Mouse (Mus musculus): ENCODE measurements at regions not wholly inside any gene's neighbourhood (a gene's known extent, or its start where the extent isn't known, plus 50 kb on each side); places are given as distances from the start of the nearest gene placed in this dataset.

DNA sequence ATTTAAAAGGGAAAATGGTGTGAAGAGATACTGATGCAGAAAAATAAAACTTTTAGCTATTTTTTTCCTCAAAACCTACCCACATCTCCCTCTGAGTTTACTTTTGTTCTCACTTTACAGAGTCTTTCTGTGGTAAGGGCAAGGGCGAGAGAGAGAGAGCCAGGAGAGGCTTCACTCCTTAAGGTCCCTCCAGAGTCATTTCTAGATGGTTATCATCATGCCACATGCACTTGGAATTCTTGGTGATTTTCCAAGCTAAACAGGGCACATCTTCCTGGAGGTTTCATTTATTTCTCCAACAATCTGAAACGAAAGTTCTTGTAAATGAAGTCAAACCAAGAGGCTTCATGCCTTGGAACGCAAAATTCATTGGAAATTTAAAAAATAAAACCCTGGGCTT, 130.0 kb upstream of the Cdkn2b start:
- Histone ChIP-seq H3K27ac (replicated peaks) (no peak overlapping the region), H3K27me3 (no peaks in the 10 kb centered on the region), H3K4me3 (no peak overlapping the region), H3K4me2 (replicated peaks) (no peak overlapping the region), H3K9ac (replicated peaks) (no peak overlapping the region), H3K36me3 (no peaks in the 10 kb centered on the region), H3K9me3 (no peaks in the 10 kb centered on the region), H3K4me1 (no peaks in the 10 kb centered on the region)
- no peak for ATAC-seq (replicated peaks)
- WGBS: 85% methylated on average over 3 of the region's 3 CpGs

DNA sequence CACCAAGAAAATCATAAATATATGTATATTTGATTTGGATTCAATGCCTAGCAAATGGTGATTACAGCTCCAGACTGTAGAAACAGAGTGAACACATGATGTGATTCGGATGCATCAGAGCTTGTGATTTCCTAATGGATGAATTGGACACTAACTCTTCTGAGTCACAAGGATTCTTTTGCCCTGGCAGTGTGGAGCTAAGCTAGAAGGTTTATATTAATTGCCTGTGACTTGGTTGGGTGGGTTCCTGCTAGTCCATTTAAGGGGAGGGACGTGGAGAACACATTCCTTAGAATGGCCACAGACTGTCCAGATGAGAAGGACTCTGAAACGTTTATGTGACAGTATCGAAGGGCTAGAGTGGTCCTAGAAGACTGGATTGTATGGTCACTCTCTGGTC, 129.5 kb upstream of the Cdkn2b start:
- Histone ChIP-seq H3K9me3 (no peaks in the 10 kb centered on the region), H3K36me3 (no peaks in the 10 kb centered on the region), H3K4me2 (replicated peaks) (no peak overlapping the region), H3K9ac (replicated peaks) (no peak overlapping the region), H3K4me3 (no peak overlapping the region), H3K4me1 (no peaks in the 10 kb centered on the region), H3K27me3 (no peaks in the 10 kb centered on the region), H3K27ac (replicated peaks) (no peak overlapping the region)
- ATAC-seq (replicated peaks): no peak
- 75% methylated on average over 4 of the region's 4 CpGs for WGBS

DNA sequence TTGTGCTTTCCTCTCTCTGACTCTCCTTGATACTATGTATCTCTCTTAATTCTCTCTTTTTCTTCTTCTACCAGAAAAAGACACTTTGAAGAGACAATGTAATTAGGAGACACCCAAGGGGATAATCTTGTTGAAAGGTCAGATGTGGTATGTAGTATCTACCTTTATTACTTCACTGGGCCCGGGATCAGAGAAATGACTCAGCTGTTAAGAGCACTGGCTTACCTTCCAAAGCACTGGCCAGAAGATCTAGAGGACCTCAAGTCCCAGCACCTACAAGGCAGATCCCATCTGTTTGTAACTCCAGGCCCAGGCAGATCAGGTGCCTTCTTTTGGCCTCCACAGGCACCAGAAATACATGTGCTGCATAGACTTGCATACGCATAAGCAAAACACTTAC, 127.8 kb upstream of the Cdkn2b start:
- Histone ChIP-seq H3K4me2 (replicated peaks) (no peak overlapping the region), H3K9ac (replicated peaks) (no peak overlapping the region), H3K27me3 (no peaks in the 10 kb centered on the region), H3K27ac (replicated peaks) (no peak overlapping the region), H3K9me3 (no peaks in the 10 kb centered on the region), H3K4me3 (no peak overlapping the region), H3K36me3 (no peaks in the 10 kb centered on the region), H3K4me1 (no peaks in the 10 kb centered on the region)
- WGBS: 90% methylated on average over 2 of the region's 2 CpGs
- ATAC-seq (replicated peaks): no peak

DNA sequence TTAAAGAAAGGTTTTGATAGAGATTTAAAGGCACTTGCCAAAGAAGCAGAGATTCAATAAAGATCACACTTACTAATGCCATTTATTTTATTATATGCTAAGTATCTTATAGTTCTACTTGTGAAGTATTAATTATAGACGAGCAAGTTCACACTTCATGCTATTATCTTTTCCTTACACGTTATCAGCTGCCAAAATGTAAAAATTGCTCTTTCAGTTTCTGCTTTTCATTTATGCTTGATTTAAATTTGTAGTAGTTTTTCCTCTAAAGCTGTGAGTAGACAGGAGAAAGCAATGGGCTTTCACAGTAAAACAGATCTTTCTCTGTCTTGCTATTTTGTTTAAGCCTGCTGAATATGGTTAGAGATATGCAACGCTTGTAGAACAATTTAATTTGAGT, 125.9 kb upstream of the Cdkn2b start:
- Histone ChIP-seq H3K4me2 (replicated peaks) (no peak overlapping the region), H3K9me3 (no peaks in the 10 kb centered on the region), H3K9ac (replicated peaks) (no peak overlapping the region), H3K4me1 (no peaks in the 10 kb centered on the region), H3K36me3 (no peaks in the 10 kb centered on the region), H3K27me3 (no peaks in the 10 kb centered on the region), H3K27ac (replicated peaks) (no peak overlapping the region), H3K4me3 (no peak overlapping the region)
- WGBS: 75% methylated on average over 3 of the region's 3 CpGs
- ATAC-seq (replicated peaks): no peak

DNA sequence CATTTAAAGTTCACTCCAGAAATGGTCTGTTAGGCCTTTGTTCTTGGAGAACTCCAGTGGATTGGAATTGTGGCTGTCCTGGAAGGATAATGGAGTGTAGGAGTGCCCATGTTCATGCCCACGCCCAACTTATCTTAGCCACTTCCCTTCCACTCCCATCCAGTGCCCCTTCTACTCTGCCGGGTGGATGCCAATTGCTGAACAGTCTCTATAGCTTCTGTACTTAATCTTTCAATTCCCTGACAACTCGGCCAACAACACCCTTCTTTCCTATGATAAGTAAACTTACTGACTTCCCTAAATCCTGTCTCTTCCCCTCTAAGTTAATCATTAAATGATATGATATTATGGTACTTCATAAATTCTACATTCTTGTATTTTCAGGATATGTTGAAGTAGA, 123.3 kb upstream of the Cdkn2b start:
- Histone ChIP-seq H3K36me3 (no peaks in the 10 kb centered on the region), H3K4me1 (no peaks in the 10 kb centered on the region), H3K4me3 (no peak overlapping the region), H3K4me2 (replicated peaks) (no peak overlapping the region), H3K27me3 (no peaks in the 10 kb centered on the region), H3K27ac (replicated peaks) (no peak overlapping the region), H3K9me3 (no peaks in the 10 kb centered on the region), H3K9ac (replicated peaks) (no peak overlapping the region)
- ATAC-seq (replicated peaks): no peak
- 88% methylated on average over 3 of the region's 3 CpGs for WGBS

DNA sequence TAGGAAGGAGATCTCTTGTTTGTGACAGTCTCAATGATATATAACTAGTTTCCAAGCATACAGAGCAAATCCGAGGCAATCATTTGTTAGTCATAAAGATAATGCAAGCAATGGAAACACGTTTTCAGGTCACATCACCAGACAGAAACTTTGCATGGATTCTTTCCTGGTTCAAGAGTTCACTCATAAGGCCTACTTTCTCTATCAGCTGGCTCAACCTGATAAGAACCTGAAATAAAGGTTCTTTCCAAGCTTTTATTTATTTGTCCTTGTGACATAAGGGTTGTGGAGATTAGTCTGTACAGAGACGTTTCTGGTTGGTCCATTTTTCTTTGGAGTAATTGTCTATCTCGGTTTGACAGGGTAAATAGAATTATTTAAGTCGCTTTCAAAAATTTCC, 122.7 kb upstream of the Cdkn2b start:
- no peak for ATAC-seq (replicated peaks)
- no peak overlapping the region for H3K4me2 ChIP-seq (replicated peaks)
- H3K9me3 ChIP-seq: no peaks in the 10 kb centered on the region
- H3K9ac ChIP-seq (replicated peaks): no peak overlapping the region
- H3K27ac ChIP-seq (replicated peaks): no peak overlapping the region
- H3K4me3 ChIP-seq: no peak overlapping the region
- no peaks in the 10 kb centered on the region for H3K27me3 ChIP-seq
- no peaks in the 10 kb centered on the region for H3K4me1 ChIP-seq
- H3K36me3 ChIP-seq: no peaks in the 10 kb centered on the region
- 80% methylated on average over 5 of the region's 5 CpGs for WGBS

DNA sequence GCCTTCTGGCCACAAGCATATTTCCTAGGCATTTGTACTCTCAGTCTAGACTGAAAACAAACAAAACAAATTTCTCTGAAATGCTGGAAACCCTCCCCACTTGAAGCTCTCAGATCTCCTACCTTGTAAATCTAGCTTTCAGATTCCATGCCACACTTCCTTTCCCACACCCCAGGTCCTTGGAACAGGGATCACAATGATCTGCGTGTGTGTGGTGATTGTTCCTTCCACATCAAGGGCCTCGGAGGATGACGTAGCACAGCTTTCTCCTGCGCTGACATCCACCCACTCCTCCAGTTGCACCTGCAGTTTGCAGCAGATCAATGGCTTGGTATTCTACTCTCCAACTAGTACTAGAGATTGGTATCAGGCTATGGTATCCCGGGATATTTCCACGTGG, 120.7 kb upstream of the Cdkn2b start:
- no peaks in the 10 kb centered on the region for H3K27me3 ChIP-seq
- no peaks in the 10 kb centered on the region for H3K4me1 ChIP-seq
- no peak overlapping the region for H3K9ac ChIP-seq (replicated peaks)
- ATAC-seq (replicated peaks): no peak
- no peaks in the 10 kb centered on the region for H3K9me3 ChIP-seq
- no peak overlapping the region for H3K27ac ChIP-seq (replicated peaks)
- no peaks in the 10 kb centered on the region for H3K36me3 ChIP-seq
- 88% methylated on average over 6 of the region's 6 CpGs for WGBS
- H3K4me2 ChIP-seq (replicated peaks): no peak overlapping the region
- H3K4me3 ChIP-seq: no peak overlapping the region

DNA sequence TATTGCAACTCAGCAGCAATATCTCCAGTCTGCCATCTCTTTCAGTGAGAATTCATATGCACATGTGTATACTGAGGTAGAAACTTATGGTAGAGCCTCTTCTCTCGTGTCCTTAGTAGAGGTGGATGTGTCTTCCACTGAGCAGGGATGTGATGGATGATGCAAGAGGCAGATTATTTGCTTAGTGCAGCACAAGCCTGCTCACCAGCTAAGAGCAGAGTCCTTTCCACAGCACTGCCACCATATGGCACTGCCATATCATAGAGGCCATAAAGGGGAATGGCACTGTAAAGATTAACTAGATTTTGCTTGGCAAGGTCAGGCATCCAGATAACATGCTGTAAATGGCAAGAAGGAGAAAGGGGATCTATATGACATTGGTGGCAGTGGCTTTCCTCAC, 117.6 kb upstream of the Cdkn2b start:
- H3K9ac ChIP-seq (replicated peaks): no peak overlapping the region
- H3K4me3 ChIP-seq: no peak overlapping the region
- no peaks in the 10 kb centered on the region for H3K4me1 ChIP-seq
- no peaks in the 10 kb centered on the region for H3K27me3 ChIP-seq
- no peak for ATAC-seq (replicated peaks)
- H3K9me3 ChIP-seq: no peaks in the 10 kb centered on the region
- H3K36me3 ChIP-seq: no peaks in the 10 kb centered on the region
- WGBS: 91% methylated on average over 1 of the region's 1 CpGs
- H3K4me2 ChIP-seq (replicated peaks): no peak overlapping the region
- no peak overlapping the region for H3K27ac ChIP-seq (replicated peaks)

DNA sequence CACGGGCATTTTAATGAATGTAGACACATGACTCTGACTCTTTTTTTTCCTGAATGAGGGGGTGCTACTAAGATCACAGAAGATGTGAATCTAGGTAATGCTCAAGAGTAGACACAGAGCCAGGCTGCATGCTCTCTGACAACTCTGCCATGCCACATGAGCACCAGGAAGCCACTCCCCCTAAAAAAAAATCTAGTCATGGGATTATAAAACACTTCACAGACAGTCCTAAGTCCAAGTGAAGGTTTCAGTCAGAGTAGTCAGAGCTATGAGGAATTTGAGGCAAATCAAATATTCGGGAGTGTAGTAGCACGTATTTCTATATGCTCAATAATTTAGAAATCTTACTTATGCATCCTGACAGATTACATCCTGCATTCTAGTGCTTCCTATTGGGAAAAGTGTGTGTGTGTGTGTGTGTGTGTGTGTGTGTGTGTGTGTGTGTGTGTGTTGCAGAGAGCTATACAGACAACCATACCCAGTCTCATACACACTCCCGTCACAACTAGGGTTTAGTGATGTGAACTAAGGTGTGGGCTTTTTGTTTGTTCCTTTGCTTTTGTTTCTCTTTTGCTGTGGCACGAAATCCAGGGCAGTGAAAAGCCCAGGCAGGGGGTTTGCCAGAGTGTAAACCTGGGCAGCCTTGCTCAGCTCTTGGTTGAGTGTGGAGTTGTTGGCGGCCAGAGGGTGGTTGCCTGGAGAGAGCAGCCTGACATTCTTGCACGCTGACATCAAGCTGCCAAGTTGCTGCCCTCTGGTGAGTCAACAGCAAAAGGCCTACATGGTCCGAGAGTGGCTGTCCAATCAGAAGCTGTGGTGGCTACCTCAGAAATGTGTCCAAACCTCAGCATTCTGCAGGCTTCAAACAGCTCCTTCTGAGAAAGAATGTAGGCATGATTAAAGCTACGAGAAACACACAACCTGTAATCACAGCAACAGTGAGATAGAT, 116.8 kb upstream of the Cdkn2b start:
- Histone ChIP-seq H3K36me3 (no peaks in the 10 kb centered on the region), H3K4me1 (no peaks in the 10 kb centered on the region), H3K9ac (replicated peaks) (no peak overlapping the region), H3K27ac (replicated peaks) (no peak overlapping the region), H3K9me3 (no peaks in the 10 kb centered on the region), H3K4me2 (replicated peaks) (no peak overlapping the region), H3K4me3 (no peak overlapping the region), H3K27me3 (no peaks in the 10 kb centered on the region)
- 45% methylated on average over 9 of the region's 9 CpGs for WGBS
- peak; percentile 74 for ATAC-seq (replicated peaks)

DNA sequence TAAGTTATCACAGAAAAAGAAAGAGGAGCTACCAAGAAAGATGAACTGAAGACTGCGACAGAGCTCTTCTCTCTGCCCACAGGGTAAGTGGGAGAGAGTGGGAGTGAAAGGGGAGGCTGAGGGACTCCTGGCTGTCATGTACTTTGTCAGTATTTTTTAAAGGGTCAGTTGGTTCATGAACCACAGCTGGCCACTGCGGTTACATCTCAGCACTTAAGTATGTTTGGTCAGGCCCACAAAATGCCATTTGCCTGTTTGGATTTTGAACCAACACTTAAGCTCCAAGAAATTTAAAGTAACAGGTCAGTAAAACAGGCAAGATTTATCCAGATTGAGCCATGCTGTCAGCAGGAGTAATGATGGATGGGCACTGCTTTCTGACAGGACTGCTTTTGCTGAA, 115.1 kb upstream of the Cdkn2b start:
- Histone ChIP-seq H3K4me2 (replicated peaks) (no peak overlapping the region), H3K27ac (replicated peaks) (no peak overlapping the region), H3K4me1 (no peaks in the 10 kb centered on the region), H3K9ac (replicated peaks) (no peak overlapping the region), H3K4me3 (no peak overlapping the region), H3K36me3 (no peaks in the 10 kb centered on the region), H3K9me3 (no peaks in the 10 kb centered on the region), H3K27me3 (no peaks in the 10 kb centered on the region)
- WGBS: 78% methylated on average over 2 of the region's 2 CpGs
- ATAC-seq (replicated peaks): no peak

DNA sequence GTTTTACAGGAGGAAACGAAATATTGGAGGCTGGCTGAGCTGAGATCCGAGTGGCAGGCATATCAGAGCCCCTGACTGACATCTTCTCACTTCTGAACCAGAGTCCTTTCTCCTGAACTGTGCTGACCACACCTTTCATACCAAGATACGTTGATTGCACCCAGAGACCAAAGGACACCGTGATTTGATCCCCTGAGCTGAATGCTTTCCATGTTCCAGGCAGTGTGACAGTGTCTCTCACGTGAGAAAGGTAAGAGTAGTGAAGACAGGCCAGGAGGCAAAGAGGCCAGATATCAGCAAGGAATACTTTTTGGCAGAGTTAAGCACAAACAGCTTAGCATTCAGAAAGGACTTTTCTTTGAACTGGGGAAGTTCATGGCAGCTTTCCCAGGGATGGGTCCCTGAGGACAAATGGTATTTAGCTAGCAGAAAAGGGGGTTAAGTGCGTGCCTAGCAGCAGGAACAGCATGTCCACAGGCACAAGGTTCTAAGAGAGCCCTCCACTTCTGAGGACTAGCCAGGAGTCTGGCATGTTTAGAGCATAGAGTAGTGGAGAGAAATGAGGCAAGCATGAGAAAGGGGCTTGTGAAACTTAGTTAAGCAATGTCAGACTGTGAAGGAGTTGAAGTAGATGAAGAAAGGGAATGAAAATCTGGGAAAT, 111.0 kb upstream of the Cdkn2b start:
- Histone ChIP-seq H3K36me3 (no peaks in the 10 kb centered on the region), H3K9me3 (no peaks in the 10 kb centered on the region), H3K4me1 (no peaks in the 10 kb centered on the region), H3K4me3 (no peak overlapping the region), H3K27me3 (no peaks in the 10 kb centered on the region), H3K27ac (replicated peaks) (no peak overlapping the region), H3K9ac (replicated peaks) (no peak overlapping the region), H3K4me2 (replicated peaks) (no peak overlapping the region)
- no peak for ATAC-seq (replicated peaks)
- 64% methylated on average over 6 of the region's 6 CpGs for WGBS

DNA sequence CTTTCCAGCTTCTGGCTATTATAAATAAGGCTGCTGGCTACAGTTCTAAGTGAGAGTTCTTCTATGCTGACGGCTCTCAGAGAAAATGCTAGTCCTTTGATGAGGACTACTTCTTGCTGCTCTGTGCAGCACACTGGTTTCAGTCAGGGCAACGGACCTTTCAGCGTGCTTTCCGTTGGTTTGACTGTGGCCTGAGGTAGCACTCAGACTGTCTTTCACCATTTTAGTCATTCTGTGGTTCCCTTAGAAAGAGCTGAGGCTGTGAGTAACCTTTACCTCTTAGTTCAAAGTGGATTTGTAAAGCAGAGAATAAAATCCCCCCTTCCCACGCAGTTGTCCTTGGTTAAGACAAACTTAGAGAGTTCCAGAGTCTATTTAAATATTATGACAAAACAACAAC, 110.0 kb upstream of the Cdkn2b start:
- Histone ChIP-seq H3K4me2 (replicated peaks) (no peak overlapping the region), H3K4me1 (no peaks in the 10 kb centered on the region), H3K9ac (replicated peaks) (no peak overlapping the region), H3K27me3 (no peaks in the 10 kb centered on the region), H3K36me3 (no peaks in the 10 kb centered on the region), H3K4me3 (no peak overlapping the region), H3K27ac (replicated peaks) (no peak overlapping the region), H3K9me3 (no peaks in the 10 kb centered on the region)
- WGBS: 84% methylated on average over 5 of the region's 5 CpGs
- no peak for ATAC-seq (replicated peaks)

DNA sequence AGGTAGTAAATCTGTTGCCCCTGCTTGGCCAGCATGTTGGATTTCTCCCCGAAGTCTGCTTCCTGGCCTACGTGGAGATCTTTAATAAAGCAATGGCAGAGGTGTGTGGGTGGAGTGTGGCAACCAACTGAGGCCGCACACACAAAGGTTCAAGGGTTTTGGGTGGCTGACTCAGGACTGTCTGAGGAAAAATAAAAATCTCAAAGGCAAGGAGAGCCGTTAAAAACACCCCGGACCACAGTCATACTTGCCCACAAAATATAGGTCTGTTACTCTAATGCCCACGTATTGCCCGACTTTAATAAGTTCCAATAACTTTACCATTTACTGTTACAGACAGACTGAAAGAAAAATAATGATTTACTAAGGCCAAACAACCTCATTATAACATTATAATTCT, 108.7 kb upstream of the Cdkn2b start:
- Histone ChIP-seq H3K9ac (replicated peaks) (no peak overlapping the region), H3K4me1 (no peaks in the 10 kb centered on the region), H3K9me3 (no peaks in the 10 kb centered on the region), H3K27ac (replicated peaks) (no peak overlapping the region), H3K36me3 (no peaks in the 10 kb centered on the region), H3K4me2 (replicated peaks) (no peak overlapping the region), H3K27me3 (no peaks in the 10 kb centered on the region), H3K4me3 (no peak overlapping the region)
- no peak for ATAC-seq (replicated peaks)
- WGBS: 94% methylated on average over 7 of the region's 7 CpGs

Data from forebrain, embryonic 15.5 days (tissue).